Mouse (Mus musculus): ENCODE measurements around the gene Gss.

The Gss gene

DNA sequence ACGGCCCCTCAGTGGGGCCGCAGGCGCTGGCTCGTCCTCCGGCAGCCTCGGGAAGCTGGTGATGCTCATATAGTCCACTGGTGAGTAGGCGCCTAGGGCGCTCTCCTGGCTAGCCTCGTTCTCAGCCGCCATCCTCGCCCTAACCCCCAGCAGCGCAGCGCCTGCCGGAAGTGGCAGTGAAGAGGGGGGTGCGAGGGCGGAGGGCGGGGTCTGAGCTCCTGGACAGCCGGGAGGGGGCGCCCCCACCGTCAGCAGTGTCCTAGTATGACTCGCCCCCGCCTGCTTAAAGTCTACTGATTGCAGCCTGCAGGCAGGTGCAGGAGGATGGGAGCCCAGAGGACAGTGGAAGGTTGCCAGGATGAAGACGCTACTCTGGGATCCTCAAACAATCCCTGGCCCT is 77.9 kb downstream of the Gss start:
- peak; percentile 69 to 83 for DNase-seq

DNA sequence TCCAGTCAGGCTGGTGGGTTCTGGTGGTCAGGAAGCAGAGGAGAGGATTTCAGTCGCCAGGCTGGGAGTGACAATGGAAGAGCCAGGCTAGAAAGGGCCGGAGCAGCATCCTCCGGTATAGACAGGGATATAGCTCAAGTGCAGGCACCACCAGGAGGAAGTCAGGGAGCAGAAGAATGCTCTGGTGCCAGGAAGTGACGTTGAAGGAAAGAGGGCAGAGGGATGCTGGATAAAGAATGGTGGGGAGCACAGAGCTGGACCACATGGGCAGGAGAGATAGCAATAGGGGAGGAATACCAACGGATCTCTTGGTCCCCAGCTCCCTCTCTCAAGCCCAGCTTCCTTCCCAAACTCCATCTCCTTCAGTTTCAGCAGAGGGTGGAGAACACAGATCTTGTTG is 79.1 kb downstream of the Gss start:
- no peak for DNase-seq

Data from kidney, postnatal 36 days (tissue).